Mouse (Mus musculus): Measurements from ENCODE around the gene Cog5. TPM values are rescaled to one million over a fixed set of nuclear protein-coding genes. Genes with fewer than 3 reads are reported as not detected.
A peak's percentile ranks its signal among the peaks of the same experiment; 100 is the strongest.

Gene Cog5
- total and polyA plus RNA-seq, 3 experiments, result 27.1 to 28.4 TPM; not detected in 1

DNA sequence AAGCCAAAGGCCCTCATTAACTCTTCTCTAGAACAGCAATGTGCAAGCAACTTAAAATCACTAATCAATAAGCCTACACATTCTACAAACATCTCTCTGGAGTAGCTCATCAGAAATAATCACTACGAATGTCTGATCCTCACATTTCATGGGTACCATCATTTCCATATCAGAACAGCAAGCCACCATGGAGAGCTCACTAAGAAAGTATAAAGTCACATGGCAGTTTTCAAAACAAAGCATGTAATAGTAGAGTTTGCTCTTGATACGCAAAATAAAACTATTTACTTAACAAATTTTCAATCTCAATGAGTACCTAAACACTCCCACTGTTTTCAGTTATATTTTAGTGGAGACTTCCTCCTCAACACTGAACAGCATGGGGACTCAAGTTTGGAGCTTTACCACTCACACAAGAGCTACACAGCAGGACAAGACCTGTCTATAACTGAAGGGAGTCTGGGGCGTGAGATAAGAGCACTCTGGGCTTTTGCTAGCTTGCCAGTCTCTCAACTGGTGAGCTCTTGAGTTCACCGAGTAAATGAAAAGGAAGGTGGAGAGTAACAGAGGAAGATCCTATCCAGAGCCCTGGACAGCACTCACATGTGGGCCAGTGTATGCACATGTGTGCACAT lies 288.5 kb downstream of the Cog5 start:
- H3K9me3 ChIP-seq (replicated peaks; ENCODE audit: insufficient read depth, low read length), result no peaks in the 10 kb centered on the region
- no peaks in the 10 kb centered on the region for H3K27me3 ChIP-seq (ENCODE audit: control insufficient read depth in 1 of 2, insufficient read depth in 2 of 2, low read length in 2 of 2)
- H3K9ac ChIP-seq (ENCODE audit: control insufficient read depth, low read depth, low read length, poor library complexity, severe bottlenecking), result no peak overlapping the region
- 0 out of 2 replicates have a peak, but pooled peaks cover 2% of the 10 kb centered on the region for H3K79me2 ChIP-seq (ENCODE audit: control insufficient read depth, insufficient read depth, low read length, poor library complexity)
- peak; percentile 89 for DNase-seq (ENCODE audit: low read depth, low spot score)
- H3K27ac ChIP-seq (ENCODE audit: control insufficient read depth, low read depth, low read length), result peak overlapping the region; percentile 51; the same call in 1 of the 2 replicates
- peaks cover 14 to 18% of the 10 kb centered on the region in 2 experiments for H3K4me1 ChIP-seq (ENCODE audit: control insufficient read depth in 1 of 2, insufficient read depth in 2 of 2, low read length in 2 of 2)
- H3K36me3 ChIP-seq (ENCODE audit: control insufficient read depth in 1 of 2, insufficient read depth in 2 of 2, low read length in 2 of 2), result peaks cover 9 to 43% of the 10 kb centered on the region in 2 experiments
- no peak overlapping the region for H3K4me3 ChIP-seq (ENCODE audit: control insufficient read depth in 1 of 2, insufficient read depth in 1 of 2, low read depth in 2 of 2, low read length in 2 of 2)
- TF ChIP-seq JUND (IDR thresholded peaks at IDR 0.05; ENCODE audit: low read depth, low read length), result no peak
- peak; percentile 78 for TF ChIP-seq TCF12 (IDR thresholded peaks at IDR 0.05; ENCODE audit: low read depth, low read length)
- TF ChIP-seq NRF1 (IDR thresholded peaks at IDR 0.05; ENCODE audit: insufficient read depth, low read depth, low read length, poor library complexity, severe bottlenecking), result no peak
- TF ChIP-seq ETS1 (IDR thresholded peaks at IDR 0.05; ENCODE audit: low read depth, low read length), result peak; percentile 30; the same call in 1 of the 2 replicates
- no peak for TF ChIP-seq MEF2A (IDR thresholded peaks at IDR 0.05; ENCODE audit: extremely low read depth, insufficient replicate concordance, low read depth, low read length, poor library complexity, severe bottlenecking)
- TF ChIP-seq TBP (IDR thresholded peaks at IDR 0.05; ENCODE audit: low read depth, low read length), result no peak
- TF ChIP-seq POLR2A (IDR thresholded peaks at IDR 0.05; ENCODE audit: control insufficient read depth in 1 of 2, insufficient read depth in 1 of 2, low read depth in 1 of 2, low read length in 2 of 2, poor library complexity in 1 of 2), result no peak; a peak in 1 of 4 replicates
- TF ChIP-seq E2F4 (IDR thresholded peaks at IDR 0.05; ENCODE audit: borderline replicate concordance, low read depth, low read length), result no peak
- peak; percentile 45 to 90; a peak in 3 of 4 replicates for TF ChIP-seq EP300 (IDR thresholded peaks at IDR 0.05; ENCODE audit: low read depth in 1 of 2, low read length in 2 of 2)
- TF ChIP-seq GATA1 (IDR thresholded peaks at IDR 0.05; ENCODE audit: low read depth, low read length), result peak; percentile 84
- peak; percentile 89 for TF ChIP-seq SIN3A (IDR thresholded peaks at IDR 0.05; ENCODE audit: low read length)
- TF ChIP-seq ZNF384 (IDR thresholded peaks at IDR 0.05; ENCODE audit: low read depth, low read length), result no peak
- no peak for TF ChIP-seq GABPA (IDR thresholded peaks at IDR 0.05; ENCODE audit: low read depth, low read length)
- TF ChIP-seq NELFE (IDR thresholded peaks at IDR 0.05; ENCODE audit: low read depth, low read length), result no peak
- TF ChIP-seq RCOR1 (IDR thresholded peaks at IDR 0.05; ENCODE audit: low read depth, low read length), result 0 out of 2 replicates have a peak, but pooled peaks have one; percentile 31
- no peak for TF ChIP-seq ZC3H11A (IDR thresholded peaks at IDR 0.05; ENCODE audit: low read depth, low read length)
- no peak for TF ChIP-seq KAT2A (conservative IDR thresholded peaks at IDR 0.05; ENCODE audit: low read depth, low read length)
- no peak for TF ChIP-seq MAZ (IDR thresholded peaks at IDR 0.05; ENCODE audit: low read depth, low read length)
- no peak for TF ChIP-seq MYC (IDR thresholded peaks at IDR 0.05; ENCODE audit: low read depth, low read length)
- no peak for TF ChIP-seq ZKSCAN1 (IDR thresholded peaks at IDR 0.05; ENCODE audit: low read depth, low read length)
- TF ChIP-seq MAFK (IDR thresholded peaks at IDR 0.05; ENCODE audit: borderline replicate concordance, low read depth, low read length), result no peak
- TF ChIP-seq USF1 (IDR thresholded peaks at IDR 0.05; ENCODE audit: low read depth, low read length), result 0 out of 2 replicates have a peak, but pooled peaks have one; percentile 29
- TF ChIP-seq CHD1 (IDR thresholded peaks at IDR 0.05; ENCODE audit: low read depth, low read length), result no peak
- no peak for TF ChIP-seq HCFC1 (IDR thresholded peaks at IDR 0.05; ENCODE audit: low read depth, low read length)
- no peak; the same call in 1 of the 2 replicates for TF ChIP-seq RAD21 (IDR thresholded peaks at IDR 0.05; ENCODE audit: low read depth, low read length)
- no peak for TF ChIP-seq CTCF (IDR thresholded peaks at IDR 0.05 in 2 of 3, conservative IDR thresholded peaks at IDR 0.05 in 1 of 3; ENCODE audit: control insufficient read depth in 1 of 3, insufficient read depth in 1 of 3, low read depth in 2 of 3, low read length in 3 of 3, poor library complexity in 1 of 3, severe bottlenecking in 1 of 3)
- peak; percentile 48; the same call in 1 of the 2 replicates for TF ChIP-seq MYB (IDR thresholded peaks at IDR 0.05; ENCODE audit: low read depth, low read length)
- TF ChIP-seq TAL1 (IDR thresholded peaks at IDR 0.05; ENCODE audit: low read length), result peak; percentile 85
- no peak for TF ChIP-seq CHD2 (IDR thresholded peaks at IDR 0.05; ENCODE audit: low read length)
- TF ChIP-seq UBTF (IDR thresholded peaks at IDR 0.05; ENCODE audit: borderline replicate concordance, insufficient read depth, low read depth, low read length), result no peak
- peak; percentile 79 for TF ChIP-seq MAX (IDR thresholded peaks at IDR 0.05; ENCODE audit: low read length)
- TF ChIP-seq ELF1 (IDR thresholded peaks at IDR 0.05; ENCODE audit: low read depth, low read length), result no peak
- peak; percentile 97 for TF ChIP-seq MXI1 (IDR thresholded peaks at IDR 0.05; ENCODE audit: low read depth, low read length)
- no peak for TF ChIP-seq SMC3 (IDR thresholded peaks at IDR 0.05; ENCODE audit: low read depth, low read length)
- TF ChIP-seq ZMIZ1 (IDR thresholded peaks at IDR 0.05; ENCODE audit: low read depth, low read length), result no peak
- no peak for TF ChIP-seq POLR2AphosphoS2 (IDR thresholded peaks at IDR 0.05; ENCODE audit: low read length)
- no peak for TF ChIP-seq POLR2AphosphoS5 (IDR thresholded peaks at IDR 0.05; ENCODE audit: borderline replicate concordance, low read depth, low read length)
